ENCODE assay signal across 12 mouse cellular contexts in genomic region chr1:154707584-154708290, GRCm38 (mm10).
"Had no signal": no experiment of that assay in that cellular context is flagged by ENCODE, and none has a peak within 500 bp of the region (broad histone marks: within the 10 kb centered on the region; RNA-seq: fewer than 3 reads in every experiment).

No protein-coding gene starts in this region.

- H3K4me2 ChIP-seq: intestine, embryonic 15.5 days; limb, embryonic 15.5 days; lung, embryonic 15.5 days; neural tube, embryonic 12.5 days had no signal

- H3K9ac ChIP-seq: intestine, embryonic 15.5 days; limb, embryonic 15.5 days; lung, embryonic 15.5 days; neural tube, embryonic 12.5 days had no signal

- H3K27ac ChIP-seq: intestine, embryonic 15.5 days; limb, embryonic 15.5 days; lung, embryonic 15.5 days; midbrain, embryonic 10.5 days; neural tube, embryonic 12.5 days; stomach, postnatal 0 days had no signal

- H3K4me3 ChIP-seq: intestine, embryonic 15.5 days; limb, embryonic 15.5 days; lung, embryonic 15.5 days; midbrain, embryonic 10.5 days; neural tube, embryonic 12.5 days had no signal

- DNase-seq: kidney, adult 18-20 months; kidney, postnatal 10 days; kidney, postnatal 4 days; layer of hippocampus, postnatal 36 days; midbrain, embryonic 14.5 days; thymus, postnatal 4 days had no signal

- H3K27me3 ChIP-seq: intestine, embryonic 15.5 days; limb, embryonic 15.5 days; lung, embryonic 15.5 days; neural tube, embryonic 12.5 days had no signal

- H3K36me3 ChIP-seq: intestine, embryonic 15.5 days; limb, embryonic 15.5 days; lung, embryonic 15.5 days; midbrain, embryonic 10.5 days; neural tube, embryonic 12.5 days had no signal

- H3K9me3 ChIP-seq: intestine, embryonic 15.5 days; limb, embryonic 15.5 days; lung, embryonic 15.5 days; midbrain, embryonic 10.5 days; neural tube, embryonic 12.5 days had no signal

- ATAC-seq: intestine, embryonic 15.5 days had no signal
